Mouse (Mus musculus) frontal cortex, postnatal 14 days (tissue): ENCODE data around the gene Zfp57.
"Not testable (repeated sequence)": the region's sequence is repeated elsewhere in the genome, so short reads cannot be mapped to it uniquely, and the experiment has no call there.

Source experiments
- DNase-seq, 2 experiments: peaks; one replicate each; pipeline ENCODE4 v3.0.0; 2022; ENCODE audit warnings: low spot score in 2 of 2

Zfp57 gene

GRCm38 (mm10) chr17:37000863-37001262 is at the start of gene Zfp57:
Gene Zfp57, plus strand, starts transcription at chr17:37001163.
- DNase-seq: no peak

- no peak for DNase-seq
Measured at GRCm38 (mm10) chr17:36952631-36953030, 48.3 kb upstream of the Zfp57 start.

DNA sequence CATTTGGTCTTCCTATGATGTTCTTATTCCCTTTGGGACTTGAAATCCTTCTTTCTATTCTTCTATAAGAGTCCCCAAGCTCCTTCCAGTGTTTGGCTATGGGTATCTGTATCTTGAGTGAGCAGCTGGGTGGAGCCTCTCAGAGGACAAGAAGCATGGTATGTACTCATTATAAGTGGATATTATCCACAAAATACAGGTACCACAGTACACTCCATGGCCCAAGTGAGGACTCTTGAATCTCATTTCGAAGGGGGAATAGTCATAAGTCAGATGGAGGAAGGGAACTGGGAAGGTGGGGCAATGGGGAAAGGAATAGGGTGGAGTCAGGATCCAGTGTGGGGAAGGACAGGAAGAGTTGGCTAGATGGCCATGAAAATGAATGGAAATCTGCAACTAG is 47.9 kb upstream of the Zfp57 start:
- no peak for DNase-seq

DNA sequence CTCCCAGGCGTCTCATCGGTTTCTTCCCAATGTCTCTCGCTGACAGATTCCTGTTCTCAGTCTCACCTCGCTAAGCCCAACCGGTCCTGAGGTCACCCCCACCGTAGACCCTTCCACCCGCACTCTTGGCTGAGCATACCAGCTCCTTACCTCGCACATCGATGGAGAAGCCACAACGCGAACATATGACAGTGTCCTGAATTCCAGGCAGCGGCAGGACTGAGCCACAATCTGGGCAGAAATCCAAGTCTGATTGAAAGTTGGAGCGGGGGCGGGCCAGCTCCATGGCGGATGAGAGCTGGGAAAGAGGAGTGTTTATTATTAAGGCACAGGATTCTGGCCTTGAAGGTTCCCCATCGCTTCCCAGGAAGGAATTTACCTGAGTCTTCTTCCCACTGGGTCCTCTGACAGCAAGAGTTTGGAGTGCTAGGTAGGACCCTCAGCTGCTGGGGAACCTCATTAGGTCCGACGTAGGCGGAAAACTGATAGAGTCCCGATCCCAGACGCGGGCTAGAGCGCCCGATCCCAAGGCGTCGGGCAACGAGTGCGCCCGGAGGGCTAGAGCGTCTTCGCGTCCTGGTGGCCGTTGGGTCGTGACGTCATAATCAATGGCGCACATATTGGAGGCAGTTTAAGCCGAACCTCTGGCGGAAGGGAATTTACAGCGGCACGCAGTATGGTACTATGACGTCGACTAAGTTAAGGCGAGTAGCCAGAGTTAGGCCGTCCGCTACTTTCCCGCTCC is 42.8 kb upstream of the Zfp57 start, which contains the start of the genes Znrd1 and Znrd1as:
TSS of gene Znrd1 (minus strand) at position 561 of the 745 bp plus-strand sequence.
TSS of gene Znrd1as (plus strand) at position 594 of the 745 bp plus-strand sequence.
- peak; percentile 93 to 94 for DNase-seq

DNA sequence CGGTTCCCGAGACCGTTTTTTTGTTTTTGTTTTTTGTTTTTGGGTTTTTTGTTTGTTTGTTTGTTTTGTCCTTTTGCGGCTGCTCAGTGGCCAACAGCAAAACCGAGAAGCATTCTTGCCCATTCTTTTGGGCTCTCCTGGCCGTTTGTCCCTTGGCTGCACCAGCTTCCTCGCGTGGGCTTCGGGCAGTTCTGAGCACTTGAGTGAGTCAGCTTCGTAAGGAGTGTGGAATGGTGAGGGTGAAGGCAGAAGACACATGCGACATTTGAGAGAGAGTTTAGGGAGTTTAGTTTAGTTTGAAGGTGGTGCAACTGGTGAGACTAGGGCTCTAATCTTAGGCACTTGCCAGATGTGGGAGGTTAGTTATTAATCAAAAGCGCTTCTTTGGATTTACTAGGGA is 42.1 kb upstream of the Zfp57 start:
- no peak for DNase-seq

GRCm38 (mm10) chr17:36961125-36961524 is 39.8 kb upstream of the Zfp57 start:
- no peak for DNase-seq

GRCm38 (mm10) chr17:36966875-36967274 is 34.1 kb upstream of the Zfp57 start:
- DNase-seq: no peak

GRCm38 (mm10) chr17:36970316-36970890 is 30.6 kb upstream of the Zfp57 start:
- DNase-seq: no peak

DNA sequence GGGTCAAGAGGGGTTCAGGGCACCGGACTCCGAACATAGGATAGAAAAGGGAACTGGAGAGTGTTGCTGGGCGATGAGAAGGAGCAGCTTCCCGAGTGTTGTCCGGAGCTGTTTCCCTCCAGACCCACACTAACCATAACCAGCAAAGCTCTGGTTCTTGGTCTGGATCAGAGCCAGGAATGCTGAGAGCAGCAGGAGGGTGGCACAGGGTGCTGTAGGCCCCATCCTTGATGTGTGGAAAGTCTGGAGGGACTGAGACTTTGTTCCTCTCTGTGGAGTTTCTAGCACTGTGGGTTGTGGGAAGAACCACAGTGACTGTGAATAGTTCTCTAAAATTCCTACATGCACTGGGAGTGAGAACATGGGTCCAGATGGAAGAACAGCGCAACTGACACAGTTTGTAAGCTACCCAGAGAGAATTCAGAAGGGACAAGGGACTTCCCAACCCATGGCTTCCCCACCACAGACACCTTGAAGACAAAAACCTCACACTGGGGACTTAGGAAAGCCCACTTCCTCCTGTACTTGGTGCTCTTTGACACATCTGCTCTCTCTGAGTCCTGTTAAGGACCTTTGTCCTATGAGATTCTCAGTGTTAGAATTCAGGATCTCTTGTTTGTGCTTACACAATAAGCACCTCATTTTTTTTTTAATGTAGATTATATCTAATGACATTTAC is 29.7 kb upstream of the Zfp57 start:
- DNase-seq: no peak

DNA sequence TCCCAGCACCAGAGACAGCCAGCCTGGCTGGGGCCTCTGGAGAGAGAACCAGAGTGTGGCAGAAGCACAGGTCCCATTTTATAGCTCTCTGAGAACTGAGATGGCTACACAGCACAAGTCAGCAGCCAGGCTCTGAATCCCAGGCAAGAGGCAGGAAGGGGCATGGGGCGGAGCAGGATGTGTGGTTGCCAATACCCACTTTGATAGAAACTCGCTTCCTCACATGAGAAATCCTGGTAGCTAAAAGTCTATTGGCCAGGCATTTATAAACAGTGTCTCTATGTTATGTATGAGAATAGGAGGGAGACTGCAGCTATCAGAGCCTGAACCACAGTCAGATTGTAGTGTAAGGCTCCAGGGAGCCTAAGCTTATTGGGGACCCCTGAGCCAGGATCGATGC is 28.2 kb upstream of the Zfp57 start:
- DNase-seq: no peak

DNA sequence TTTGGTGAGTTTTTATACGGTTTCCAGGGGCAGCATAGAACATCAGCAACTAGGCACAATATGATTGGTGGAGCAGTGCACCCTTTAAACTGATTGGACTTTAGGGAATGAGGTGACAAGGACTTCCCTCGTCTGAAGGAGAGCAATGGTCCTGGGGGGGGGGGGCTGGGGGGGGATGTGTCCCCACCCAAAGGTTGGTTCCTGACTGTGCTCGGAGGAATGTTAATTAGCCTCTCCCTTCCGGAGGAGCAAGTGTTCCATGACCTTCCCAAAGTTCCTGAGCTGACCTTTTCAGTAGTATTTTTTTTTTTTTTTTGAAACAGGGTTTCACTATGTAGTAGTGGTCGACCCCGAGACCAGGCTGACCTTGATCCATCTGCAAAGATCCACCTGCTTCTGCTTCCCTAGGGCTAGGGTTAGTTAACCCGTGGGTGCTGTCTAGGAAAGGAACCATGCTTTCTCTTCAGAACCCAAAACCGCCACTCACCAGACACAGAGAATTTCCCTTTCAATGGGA is 27.6 kb upstream of the Zfp57 start:
- no peak for DNase-seq

GRCm38 (mm10) chr17:36981221-36981813 is 19.6 kb upstream of the Zfp57 start, which contains the start of gene 2410137M14Rik:
Gene 2410137M14Rik, minus strand, starts transcription at chr17:36981237.
- peak in 1 of 2 experiments; percentile 17 for DNase-seq

DNA sequence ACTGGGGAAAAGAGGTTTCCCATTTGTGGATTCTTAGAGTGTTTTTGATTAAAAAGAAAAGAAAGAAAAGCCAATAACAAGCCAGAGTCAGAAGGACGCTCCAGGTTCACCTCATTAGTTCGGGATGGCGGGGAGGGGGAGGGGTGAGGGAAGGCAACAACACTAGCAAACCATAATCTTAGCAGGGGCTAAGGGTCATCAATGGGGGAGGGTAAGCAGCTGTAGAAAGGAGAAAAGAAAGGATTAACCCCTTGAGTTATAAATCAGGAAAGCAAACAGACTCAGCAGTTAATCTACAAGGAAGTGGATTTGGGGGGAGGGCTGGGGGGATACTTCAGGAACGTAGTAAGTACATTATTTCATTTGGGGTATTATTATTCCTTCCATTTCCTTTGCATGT is 19.1 kb upstream of the Zfp57 start:
- no peak for DNase-seq

GRCm38 (mm10) chr17:36982253-36983155 is 18.5 kb upstream of the Zfp57 start:
- DNase-seq: no peak

- no peak for DNase-seq
Measured at GRCm38 (mm10) chr17:36988475-36988874, 12.5 kb upstream of the Zfp57 start.

GRCm38 (mm10) chr17:36989437-36989836 is 11.5 kb upstream of the Zfp57 start, which contains the start of gene H2-M5:
Gene H2-M5, minus strand, starts transcription at chr17:36989537.
- DNase-seq: no peak

DNA sequence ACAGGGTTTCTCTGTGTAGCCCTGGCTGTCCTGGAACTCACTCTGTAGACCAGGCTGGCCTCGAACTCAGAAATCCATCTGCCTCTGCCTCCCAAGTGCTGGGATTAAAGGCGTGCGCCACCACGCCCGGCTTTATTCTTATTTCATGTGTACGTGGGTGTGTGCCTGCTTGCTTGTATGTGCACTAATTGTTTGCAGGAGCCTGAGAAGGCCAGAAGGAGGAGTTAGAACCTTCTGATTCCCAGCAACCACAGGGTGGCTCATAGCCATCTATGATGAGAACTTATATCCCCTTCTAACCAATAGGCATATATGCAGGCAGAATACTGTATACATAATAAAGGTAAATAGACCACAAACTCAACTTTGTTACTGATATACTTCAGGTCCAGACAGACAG is 10.3 kb upstream of the Zfp57 start:
- not testable (repeated sequence) for DNase-seq

DNA sequence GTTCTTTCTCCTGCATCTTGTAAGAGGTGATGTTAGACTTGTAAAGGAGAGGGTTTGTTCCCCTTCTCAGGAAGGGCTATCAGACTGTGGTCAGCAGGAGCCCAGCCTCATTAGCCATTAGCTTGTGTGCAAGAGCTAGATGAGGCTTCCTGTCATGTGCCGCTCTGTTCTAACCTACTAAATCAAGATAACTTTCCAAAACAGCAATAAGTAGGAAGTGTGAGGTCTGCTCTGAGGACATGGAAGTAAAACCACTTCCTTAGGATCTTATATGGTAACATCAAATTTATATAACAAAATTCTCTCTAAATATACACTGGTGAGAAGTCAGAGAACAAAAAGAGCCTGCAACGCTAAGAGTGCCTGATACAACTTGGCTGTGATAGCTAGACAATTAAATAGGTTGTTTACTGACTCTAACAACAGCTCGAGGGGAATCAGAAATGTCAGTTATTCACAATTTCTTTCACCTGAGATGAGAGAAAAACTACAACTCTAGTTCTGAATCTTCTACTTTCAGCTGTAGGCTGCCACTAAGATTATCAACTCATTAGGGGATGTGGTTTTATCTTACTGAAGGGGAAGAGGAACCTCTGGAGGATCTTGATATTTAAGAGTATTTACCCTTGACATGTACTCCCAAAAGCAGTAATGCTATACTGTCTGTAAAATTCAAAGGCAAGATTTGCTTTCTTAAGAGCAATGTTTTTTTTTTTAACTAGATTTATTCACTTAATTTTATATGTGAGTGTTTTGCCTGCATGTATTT is 8.4 kb upstream of the Zfp57 start:
- no peak for DNase-seq

DNA sequence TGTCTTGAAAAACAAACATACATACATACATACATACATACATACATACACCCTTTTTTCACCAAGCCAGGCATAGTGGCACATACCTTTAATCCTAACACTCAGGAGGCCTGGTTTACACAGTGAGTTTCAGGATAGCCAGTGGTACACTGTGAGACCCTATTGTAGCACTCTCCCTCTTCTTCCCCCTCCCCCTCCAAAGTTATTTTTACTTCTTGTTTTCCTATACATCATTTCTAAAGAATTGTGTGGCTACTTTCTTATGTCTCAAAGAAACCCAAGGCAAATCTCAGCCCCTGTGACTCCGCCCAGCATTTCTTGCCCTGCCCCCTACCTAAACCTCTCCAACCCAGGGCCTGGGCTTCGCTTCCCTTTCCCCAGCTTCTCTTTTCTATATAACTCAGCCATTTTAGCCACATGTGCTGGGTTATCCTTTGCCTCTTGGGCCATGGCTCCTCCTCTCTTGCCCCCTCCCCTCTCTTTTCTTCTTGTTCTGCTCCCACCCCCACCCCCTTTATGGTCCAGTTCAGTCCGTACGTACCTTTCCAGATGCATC is 7.1 kb upstream of the Zfp57 start:
- DNase-seq: no peak

DNA sequence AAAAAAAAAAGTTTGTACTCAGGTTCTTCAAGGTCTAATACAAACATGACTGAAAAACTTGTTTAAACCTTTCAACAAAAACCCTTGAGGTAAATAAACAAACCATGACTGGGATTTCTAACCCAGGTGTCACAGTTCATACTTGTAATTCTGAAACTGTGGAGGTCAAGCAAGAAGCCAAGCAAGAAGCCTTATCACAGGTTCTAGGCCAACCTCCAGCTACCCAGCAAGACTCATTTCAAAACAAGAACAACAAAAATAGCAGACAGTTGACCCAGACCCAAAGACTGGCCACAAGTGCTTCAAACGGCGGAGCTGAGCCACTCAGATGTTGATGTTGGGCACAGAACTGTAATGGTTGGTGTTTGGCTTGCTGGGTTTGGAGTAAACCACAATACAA is 6.4 kb upstream of the Zfp57 start:
- DNase-seq: no peak
